Mouse (Mus musculus) heart, embryonic 10.5 days (tissue): Measurements from ENCODE around the gene Kif18b. TPM values are rescaled to one million over a fixed set of nuclear protein-coding genes. Genes with fewer than 3 reads are reported as not detected.

Experiments
- polyA plus RNA-seq: library from polyadenylated mRNA; unstranded; fragments of >200 nt; fragmentation: Nextera tagmentation; extraction: Ambion mirVana; gene quantifications from 2 replicates; pipeline ENCODE4 v1.2.1, GENCODE M21; 2016

Gene Kif18b
- polyA plus RNA-seq, 1 experiment from 2014 or later, result 12.1 TPM

Other genes with a start within 250 kb of the Kif18b start
- 49.4 and 49.9 TPM in 2 replicates for gene Ccdc43, start 227.3 kb downstream of the Kif18b start, polyA plus RNA-seq
- gene Adam11, start 163.7 kb downstream of the Kif18b start, polyA plus RNA-seq, result 6.2 and 7.1 TPM in 2 replicates
- gene Gjc1, start 105.4 kb downstream of the Kif18b start, polyA plus RNA-seq, result 57.0 and 81.1 TPM in 2 replicates
- gene Higd1b, start 89.3 kb downstream of the Kif18b start, polyA plus RNA-seq, result not detected in 2 replicates
- gene Eftud2, start 44.1 kb downstream of the Kif18b start, polyA plus RNA-seq, result 206 and 238 TPM in 2 replicates
- gene Ccdc103, start 43.9 kb downstream of the Kif18b start, polyA plus RNA-seq, result 0.62 and 0.93 TPM in 2 replicates
- gene Fam187a, start 40.0 kb downstream of the Kif18b start, polyA plus RNA-seq, result not detected in 2 replicates
- gene Gfap, start 24.2 kb downstream of the Kif18b start, polyA plus RNA-seq, result 0.05 and 0.09 TPM in 2 replicates
- 0.34 and 0.98 TPM in 2 replicates for gene C1ql1, start 21.6 kb upstream of the Kif18b start, polyA plus RNA-seq
- gene Nmt1, start 103.1 kb upstream of the Kif18b start, polyA plus RNA-seq, result 58.4 and 59.0 TPM in 2 replicates
- gene Dcakd, start 103.2 kb upstream of the Kif18b start, polyA plus RNA-seq, result 113 and 137 TPM in 2 replicates
- 3.6 and 4.8 TPM in 2 replicates for gene Plcd3, start 176.5 kb upstream of the Kif18b start, polyA plus RNA-seq
- 9.8 and 10.2 TPM in 2 replicates for gene Acbd4, start 176.6 kb upstream of the Kif18b start, polyA plus RNA-seq
- gene Hexim1, start 191.1 kb upstream of the Kif18b start, polyA plus RNA-seq, result 1.8 and 2.8 TPM in 2 replicates
- gene Hexim2, start 207.3 kb upstream of the Kif18b start, polyA plus RNA-seq, result 6.5 and 7.9 TPM in 2 replicates
- 0.92 and 1.2 TPM in 2 replicates for gene Fmnl1, start 246.0 kb upstream of the Kif18b start, polyA plus RNA-seq